In the genomic region with DNA sequence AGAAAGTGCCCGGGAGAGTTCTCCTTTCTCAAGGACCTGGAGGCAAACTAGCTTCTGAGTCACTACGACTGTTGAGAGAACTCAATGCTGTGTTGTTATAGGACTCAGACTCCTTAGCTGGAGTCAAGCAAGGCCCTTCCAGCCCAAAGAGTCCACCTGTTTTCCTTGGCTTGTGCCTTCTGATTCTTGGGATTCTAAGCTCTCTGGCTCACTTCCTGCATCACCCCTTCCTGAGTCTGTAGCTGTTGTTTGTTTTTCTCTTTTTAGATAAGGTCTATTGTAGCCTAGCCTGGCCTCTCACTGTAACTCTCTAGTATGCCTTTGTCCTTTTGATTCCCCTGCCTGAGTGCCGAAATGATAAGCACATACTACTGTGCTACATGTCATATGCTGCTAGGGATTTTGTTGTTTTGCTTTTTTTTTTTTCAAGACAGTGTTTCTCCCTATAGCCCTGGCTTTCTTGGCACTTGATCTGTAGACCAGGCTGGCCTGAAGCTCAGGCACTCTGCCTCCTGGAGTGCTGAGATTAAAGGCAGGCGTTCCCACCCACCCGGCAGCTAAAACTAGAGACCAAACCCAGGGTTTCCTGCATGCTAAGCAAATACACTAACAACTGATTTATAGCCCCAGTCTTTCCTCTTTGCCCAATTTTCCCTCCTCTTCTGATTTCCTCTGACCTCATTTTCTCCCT, we compare ENCODE assay signal across 15 mouse cellular contexts. TPM values are rescaled to one million over a fixed set of nuclear protein-coding genes. Genes with fewer than 3 reads are reported as not detected.
DNase-seq lines count a peak whose midpoint lies in the region; ATAC-seq and TF ChIP-seq lines count a peak whose summit lies in the region.
"Had no signal": no experiment of that assay in that cellular context is flagged by ENCODE, and none has a peak within 500 bp of the region (broad histone marks: within the 10 kb centered on the region; RNA-seq: fewer than 3 reads in every experiment).

No protein-coding gene starts in this region.

- no peak overlapping the region for H3K9ac ChIP-seq in lung, embryonic 15.5 days
- no peak overlapping the region for H3K9ac ChIP-seq in heart, postnatal 0 days (replicated peaks; ENCODE audit: low read depth, low read length)
- H3K9ac ChIP-seq: forebrain, embryonic 12.5 days; neural tube, embryonic 13.5 days had no signal

- H3K4me2 ChIP-seq in lung, embryonic 15.5 days: no peak overlapping the region
- H3K4me2 ChIP-seq in heart, postnatal 0 days (ENCODE audit: low read depth, low read length): no peak overlapping the region
- H3K4me2 ChIP-seq: forebrain, embryonic 12.5 days; neural tube, embryonic 13.5 days had no signal

- no peak for TF ChIP-seq CTCF in kidney, adult 2 months (conservative IDR thresholded peaks at IDR 0.05; ENCODE audit: insufficient read depth, insufficient read length, low read depth, low read length)
- no peak for TF ChIP-seq CTCF in heart, postnatal 0 days (IDR thresholded peaks at IDR 0.05; ENCODE audit: low read depth)
- no peak for TF ChIP-seq CTCF in cerebellum, adult 2 months (IDR thresholded peaks at IDR 0.05; ENCODE audit: borderline replicate concordance, insufficient read depth, low read depth, low read length)

- H3K4me3 ChIP-seq in kidney, adult 2 months (ENCODE audit: insufficient read depth, low read depth, low read length): no peak overlapping the region
- no peak overlapping the region for H3K4me3 ChIP-seq in lung, embryonic 15.5 days
- no peak overlapping the region for H3K4me3 ChIP-seq in heart, postnatal 0 days (ENCODE audit: low read depth, low read length)
- H3K4me3 ChIP-seq in cerebellum, adult 2 months (replicated peaks; ENCODE audit: insufficient read depth, low read depth, low read length): no peak overlapping the region
- H3K4me3 ChIP-seq: forebrain, embryonic 12.5 days; heart, adult 2 months; neural tube, embryonic 13.5 days had no signal

- H3K36me3 ChIP-seq in kidney, adult 2 months (ENCODE audit: control insufficient read depth, insufficient read depth, low read length): no peaks in the 10 kb centered on the region
- H3K36me3 ChIP-seq in lung, embryonic 15.5 days: no peaks in the 10 kb centered on the region
- H3K36me3 ChIP-seq in heart, postnatal 0 days (replicated peaks; ENCODE audit: control insufficient read depth, insufficient read depth, low read length): no peaks in the 10 kb centered on the region
- H3K36me3 ChIP-seq: forebrain, embryonic 12.5 days; neural tube, embryonic 13.5 days had no signal

- peak; percentile 27 for DNase-seq in kidney, adult 2 months
- no peak for DNase-seq in kidney, adult 18-20 months
- no peak for DNase-seq in lung, postnatal 14 days
- DNase-seq in heart, postnatal 0 days (ENCODE audit: low spot score): peak; percentile 45
- no peak for DNase-seq in testis, postnatal 10 days (ENCODE audit: low spot score)
- no peak for DNase-seq in natural killer cell, adult 2 months (ENCODE audit: low spot score in 2 of 2)
- no peak for DNase-seq in cerebellum, adult 2 months
- DNase-seq: adrenal gland, adult 2 months; B cell, adult 2 months; cerebellum, postnatal 10 days; right cerebral cortex, adult 18-20 months had no signal

- no peaks in the 10 kb centered on the region for H3K27me3 ChIP-seq in kidney, adult 2 months (replicated peaks; ENCODE audit: control insufficient read depth, insufficient read depth, low read length)
- no peaks in the 10 kb centered on the region for H3K27me3 ChIP-seq in lung, embryonic 15.5 days
- no peaks in the 10 kb centered on the region for H3K27me3 ChIP-seq in heart, postnatal 0 days (ENCODE audit: control insufficient read depth, insufficient read depth, low read length)
- no peaks in the 10 kb centered on the region for H3K27me3 ChIP-seq in cerebellum, adult 2 months (ENCODE audit: control insufficient read depth, insufficient read depth, low read length)
- H3K27me3 ChIP-seq: forebrain, embryonic 12.5 days; neural tube, embryonic 13.5 days had no signal

- ATAC-seq in lung, embryonic 15.5 days (ENCODE audit: borderline replicate concordance, extremely low read depth, low FRiP score, low TSS enrichment): no peak
- ATAC-seq in heart, postnatal 0 days (ENCODE audit: insufficient read depth, low read depth): peak; percentile 67

- TF ChIP-seq EP300 in heart, postnatal 0 days (IDR thresholded peaks at IDR 0.05; ENCODE audit: low read depth): no peak

- no peaks in the 10 kb centered on the region for H3K4me1 ChIP-seq in kidney, adult 2 months (ENCODE audit: control insufficient read depth, insufficient read depth, low read length)
- H3K4me1 ChIP-seq in lung, embryonic 15.5 days: peaks cover 7% of the 10 kb centered on the region; the same call in 1 of the 2 replicates
- H3K4me1 ChIP-seq in heart, postnatal 0 days (ENCODE audit: control insufficient read depth, insufficient read depth): no peaks in the 10 kb centered on the region
- H3K4me1 ChIP-seq in cerebellum, adult 2 months (ENCODE audit: control insufficient read depth, insufficient read depth, low read length): no peaks in the 10 kb centered on the region
- H3K4me1 ChIP-seq: forebrain, embryonic 12.5 days; neural tube, embryonic 13.5 days had no signal

- H3K27ac ChIP-seq in kidney, adult 2 months (ENCODE audit: insufficient read depth, low read depth, low read length): no peak overlapping the region
- peak overlapping the region; percentile 66 for H3K27ac ChIP-seq in lung, embryonic 15.5 days
- H3K27ac ChIP-seq in heart, postnatal 0 days (ENCODE audit: low read depth): 0 out of 2 replicates have a peak overlapping the region, but pooled peaks have one; percentile 25
- no peak overlapping the region for H3K27ac ChIP-seq in cerebellum, adult 2 months (ENCODE audit: insufficient read depth, low read length)
- H3K27ac ChIP-seq: forebrain, embryonic 12.5 days; heart, adult 2 months; neural tube, embryonic 13.5 days had no signal

- no peaks in the 10 kb centered on the region for H3K9me3 ChIP-seq in lung, embryonic 15.5 days
- H3K9me3 ChIP-seq in heart, postnatal 0 days (replicated peaks; ENCODE audit: control insufficient read depth, low read length): no peaks in the 10 kb centered on the region; the same call in 1 of the 2 replicates

- TF ChIP-seq POLR2A in kidney, adult 2 months (IDR thresholded peaks at IDR 0.05; ENCODE audit: low read depth, low read length): no peak
- TF ChIP-seq POLR2A in cerebellum, adult 2 months (IDR thresholded peaks at IDR 0.05; ENCODE audit: borderline replicate concordance, insufficient read depth, low read length): no peak

- WGBS in kidney, adult 2 months: 47% methylated on average over 5 of the region's 5 CpGs
- WGBS in lung, embryonic 15.5 days: 37% methylated on average over 5 of the region's 5 CpGs
- 30% methylated on average over 5 of the region's 5 CpGs for WGBS in heart, postnatal 0 days
- WGBS in cerebellum, adult 2 months: 42% methylated on average over 5 of the region's 5 CpGs

RNA-seq across cellular contexts. Expression of a gene that starts 5.9 kb away (rescaled TPM):
- 176 and 202 TPM in 2 replicates for polyA plus RNA-seq in kidney, adult 2 months (2012; rRNA removed)
- 410 and 503 TPM in 2 replicates for polyA plus RNA-seq in lung, embryonic 15.5 days (2015; fragmentation: Nextera tagmentation; extraction: Ambion mirVana)
- 63.6 and 151 TPM in 2 replicates for total RNA-seq in heart, postnatal 0 days (2014; rRNA removed; ENCODE audit: low replicate concordance)
- 78.8 and 85.5 TPM in 2 replicates for polyA plus RNA-seq in heart, postnatal 0 days (2015; fragmentation: Nextera tagmentation; extraction: Ambion mirVana)
- 13.8 and 16.3 TPM in 2 replicates for polyA plus RNA-seq in cerebellum, adult 2 months (2012; rRNA removed)

Comparison
In these comparisons a context has a peak if more than half of its experiments do, and no peak if none do; other contexts are left out.
1. DNase-seq: peak in kidney, adult 2 months (single experiment) and heart, postnatal 0 days (single experiment); none in kidney, adult 18-20 months (single experiment), lung, postnatal 14 days (single experiment), testis, postnatal 10 days (single experiment), natural killer cell, adult 2 months (0 of 2) and cerebellum, adult 2 months (0 of 2).
2. H3K27ac ChIP-seq: peak in lung, embryonic 15.5 days (single experiment) and heart, postnatal 0 days (single experiment); none in kidney, adult 2 months (single experiment) and cerebellum, adult 2 months (single experiment).